Mouse (Mus musculus): ENCODE data around the gene Swi5.

DNA sequence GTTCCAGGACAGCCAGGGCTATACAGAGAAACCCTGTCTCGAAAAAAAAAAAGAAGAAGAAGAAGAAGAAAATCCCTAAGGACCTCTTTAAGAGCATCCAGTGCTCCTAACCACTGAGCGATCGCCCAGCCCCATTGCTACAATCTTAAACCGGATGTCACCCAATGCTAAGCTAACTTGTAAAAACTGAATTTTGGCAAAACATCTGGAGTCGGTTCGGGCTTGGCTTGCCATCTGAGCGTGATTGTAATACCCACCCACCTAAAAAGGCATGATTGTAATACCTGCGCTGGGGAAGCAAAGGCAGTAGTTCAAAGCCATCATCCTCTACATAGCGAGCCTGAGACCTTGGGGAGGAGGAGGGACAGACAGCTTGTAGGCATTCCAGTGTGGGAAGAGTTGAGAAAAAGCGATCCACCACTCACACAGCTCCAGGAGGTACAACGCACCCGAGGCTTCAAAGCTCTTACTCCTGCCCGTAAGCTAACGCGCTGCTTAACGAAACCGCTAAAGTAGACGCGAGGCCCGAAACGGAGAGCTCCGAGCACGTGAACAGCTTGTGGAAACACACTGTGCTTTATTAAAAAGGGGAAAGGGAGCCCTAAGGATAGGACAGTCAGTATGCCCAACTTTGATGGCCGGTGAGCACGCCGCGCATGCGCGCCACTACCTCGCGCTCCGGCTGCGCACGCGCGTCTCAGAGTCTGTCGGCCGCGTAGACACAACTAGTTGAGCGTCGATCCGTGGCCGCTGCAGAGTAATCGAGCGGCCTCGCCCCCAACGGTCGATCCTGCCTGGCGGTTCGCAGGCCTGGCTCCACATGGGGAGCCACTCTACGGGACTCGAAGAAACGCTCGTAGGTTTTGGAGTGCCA, 51.8 kb downstream of the Swi5 start, which contains the start of gene Pomt1:
- TF ChIP-seq CTCF (IDR thresholded peaks at IDR 0.05; ENCODE audit: low read depth, low read length): no peak
- no peak for TF ChIP-seq TAL1 (conservative IDR thresholded peaks at IDR 0.05; ENCODE audit: low read depth, low read length)
- TF ChIP-seq GATA1 (IDR thresholded peaks at IDR 0.05; ENCODE audit: borderline replicate concordance, low read length): no peak
- TF ChIP-seq POLR2AphosphoS5 (IDR thresholded peaks at IDR 0.05; ENCODE audit: insufficient replicate concordance, low read depth, low read length): no peak
- TF ChIP-seq GATA2 (IDR thresholded peaks at IDR 0.05; ENCODE audit: borderline replicate concordance, low read depth, low read length): no peak
